Mouse (Mus musculus) stomach, postnatal 0 days (tissue): ENCODE measurements around the gene Micu2.

Experiments
- CTCF ChIP-seq: IDR thresholded peaks from 2 replicates; pipeline ENCODE4 v1.5.1; 2016; ENCODE audit warnings: antibody characterized with exemption, low read depth, mild to moderate bottlenecking, moderate library complexity
- EP300 ChIP-seq: optimal IDR thresholded peaks from 2 replicates; pipeline ENCODE3; 2016; ENCODE audit warnings: antibody characterized with exemption

GRCm38 (mm10) chr14:57961861-57962260 lies 37.2 kb downstream of the Micu2 start:
- TF ChIP-seq CTCF (no peak), EP300 (no peak)
